Mouse (Mus musculus): ENCODE results near the gene Traf1. TPM values are rescaled to one million over a fixed set of nuclear protein-coding genes. Genes with fewer than 3 reads are reported as not detected.

Gene Traf1
- polyA plus RNA-seq, 1 experiment from 2014 or later, result 18.6 TPM

- Histone ChIP-seq H3K4me1 (replicated peaks; ENCODE audit: insufficient read depth, low read length) (0 out of 2 replicates have a peak, but pooled peaks cover 9% of the 10 kb centered on the region), H3K4me3 (replicated peaks; ENCODE audit: low read depth, low read length) (no peak overlapping the region), H3K36me3 (ENCODE audit: insufficient read depth, low read length) (no peaks in the 10 kb centered on the region), H3K27me3 (ENCODE audit: insufficient read depth, low read length) (no peaks in the 10 kb centered on the region), H3K9ac (ENCODE audit: low read depth, low read length) (no peak overlapping the region), H3K4me2 (ENCODE audit: low read length) (no peak overlapping the region), H3K27ac (no peak overlapping the region), H3K9me3 (replicated peaks; ENCODE audit: low read length) (no peaks in the 10 kb centered on the region)
- TF ChIP-seq CTCF (IDR thresholded peaks at IDR 0.05; ENCODE audit: low read depth), result no peak
- ATAC-seq (replicated peaks; ENCODE audit: low FRiP score, low read depth) (no peak), DNase-seq (ENCODE audit: low spot score) (no peak)
- 95% methylated on average over 4 of the region's 4 CpGs for WGBS
Observed at GRCm38 (mm10) chr2:34909719-34910118, 51.9 kb downstream of the Traf1 start.

GRCm38 (mm10) chr2:34906861-34907604, 54.5 kb downstream of the Traf1 start:
- H3K36me3 ChIP-seq (ENCODE audit: insufficient read depth, low read length), result no peaks in the 10 kb centered on the region
- H3K9ac ChIP-seq (ENCODE audit: low read depth, low read length), result no peak overlapping the region
- DNase-seq (ENCODE audit: low spot score) (peak; percentile 66), ATAC-seq (replicated peaks; ENCODE audit: low FRiP score, low read depth) (no peak)
- TF ChIP-seq CTCF (IDR thresholded peaks at IDR 0.05; ENCODE audit: low read depth), result peak; percentile 47; the same call in 1 of the 2 replicates
- no peaks in the 10 kb centered on the region for H3K9me3 ChIP-seq (replicated peaks; ENCODE audit: low read length)
- no peaks in the 10 kb centered on the region for H3K27me3 ChIP-seq (ENCODE audit: insufficient read depth, low read length)
- H3K4me3 ChIP-seq (replicated peaks; ENCODE audit: low read depth, low read length), result no peak overlapping the region
- H3K27ac ChIP-seq, result no peak overlapping the region
- H3K4me2 ChIP-seq (ENCODE audit: low read length), result no peak overlapping the region
- 43% methylated on average over 12 of the region's 12 CpGs for WGBS
- H3K4me1 ChIP-seq (replicated peaks; ENCODE audit: insufficient read depth, low read length), result no peaks in the 10 kb centered on the region

GRCm38 (mm10) chr2:34906426-34906825, 55.1 kb downstream of the Traf1 start:
- 80% methylated on average over 6 of the region's 6 CpGs for WGBS
- Histone ChIP-seq H3K4me3 (replicated peaks; ENCODE audit: low read depth, low read length) (no peak overlapping the region), H3K4me1 (replicated peaks; ENCODE audit: insufficient read depth, low read length) (no peaks in the 10 kb centered on the region), H3K27me3 (ENCODE audit: insufficient read depth, low read length) (no peaks in the 10 kb centered on the region), H3K27ac (no peak overlapping the region), H3K4me2 (ENCODE audit: low read length) (no peak overlapping the region), H3K9me3 (replicated peaks; ENCODE audit: low read length) (no peaks in the 10 kb centered on the region), H3K36me3 (ENCODE audit: insufficient read depth, low read length) (no peaks in the 10 kb centered on the region), H3K9ac (ENCODE audit: low read depth, low read length) (no peak overlapping the region)
- DNase-seq (ENCODE audit: low spot score), result no peak
- TF ChIP-seq CTCF (IDR thresholded peaks at IDR 0.05; ENCODE audit: low read depth), result no peak
- no peak for ATAC-seq (replicated peaks; ENCODE audit: low FRiP score, low read depth)

GRCm38 (mm10) chr2:34904849-34905542, 56.6 kb downstream of the Traf1 start:
- Histone ChIP-seq H3K4me3 (replicated peaks; ENCODE audit: low read depth, low read length) (peak overlapping the region; percentile 29; the same call in 1 of the 2 replicates), H3K27me3 (ENCODE audit: insufficient read depth, low read length) (no peaks in the 10 kb centered on the region), H3K9me3 (replicated peaks; ENCODE audit: low read length) (no peaks in the 10 kb centered on the region), H3K4me2 (ENCODE audit: low read length) (peak overlapping the region; percentile 63), H3K9ac (ENCODE audit: low read depth, low read length) (no peak overlapping the region), H3K36me3 (ENCODE audit: insufficient read depth, low read length) (no peaks in the 10 kb centered on the region), H3K27ac (peak overlapping the region; percentile 47; the same call in 1 of the 2 replicates), H3K4me1 (replicated peaks; ENCODE audit: insufficient read depth, low read length) (no peaks in the 10 kb centered on the region)
- DNase-seq (ENCODE audit: low spot score), result peak; percentile 99
- TF ChIP-seq CTCF (IDR thresholded peaks at IDR 0.05; ENCODE audit: low read depth), result no peak
- ATAC-seq (replicated peaks; ENCODE audit: low FRiP score, low read depth), result peak; percentile 97
- WGBS, result 2% methylated on average over 34 of the region's 34 CpGs

- H3K4me2 ChIP-seq (ENCODE audit: low read length), result 0 out of 2 replicates have a peak overlapping the region, but pooled peaks have one; percentile 63
- no peak for TF ChIP-seq CTCF (IDR thresholded peaks at IDR 0.05; ENCODE audit: low read depth)
- H3K27ac ChIP-seq, result no peak overlapping the region
- H3K9me3 ChIP-seq (replicated peaks; ENCODE audit: low read length), result no peaks in the 10 kb centered on the region
- no peaks in the 10 kb centered on the region for H3K27me3 ChIP-seq (ENCODE audit: insufficient read depth, low read length)
- no peak overlapping the region for H3K4me3 ChIP-seq (replicated peaks; ENCODE audit: low read depth, low read length)
- no peaks in the 10 kb centered on the region for H3K36me3 ChIP-seq (ENCODE audit: insufficient read depth, low read length)
- WGBS, result 64% methylated on average over 4 of the region's 4 CpGs
- ATAC-seq (replicated peaks; ENCODE audit: low FRiP score, low read depth) (no peak), DNase-seq (ENCODE audit: low spot score) (no peak)
- no peak overlapping the region for H3K9ac ChIP-seq (ENCODE audit: low read depth, low read length)
- no peaks in the 10 kb centered on the region for H3K4me1 ChIP-seq (replicated peaks; ENCODE audit: insufficient read depth, low read length)
Observed at GRCm38 (mm10) chr2:34903652-34904405, 57.7 kb downstream of the Traf1 start.

GRCm38 (mm10) chr2:34903191-34903590, 58.4 kb downstream of the Traf1 start:
- Histone ChIP-seq H3K36me3 (ENCODE audit: insufficient read depth, low read length) (no peaks in the 10 kb centered on the region), H3K27ac (no peak overlapping the region), H3K9me3 (replicated peaks; ENCODE audit: low read length) (no peaks in the 10 kb centered on the region), H3K4me1 (replicated peaks; ENCODE audit: insufficient read depth, low read length) (no peaks in the 10 kb centered on the region), H3K9ac (ENCODE audit: low read depth, low read length) (no peak overlapping the region), H3K27me3 (ENCODE audit: insufficient read depth, low read length) (no peaks in the 10 kb centered on the region), H3K4me3 (replicated peaks; ENCODE audit: low read depth, low read length) (no peak overlapping the region), H3K4me2 (ENCODE audit: low read length) (no peak overlapping the region)
- no peak for TF ChIP-seq CTCF (IDR thresholded peaks at IDR 0.05; ENCODE audit: low read depth)
- 89% methylated on average over 7 of the region's 7 CpGs for WGBS
- ATAC-seq (replicated peaks; ENCODE audit: low FRiP score, low read depth) (no peak), DNase-seq (ENCODE audit: low spot score) (no peak)

Data from kidney, postnatal 0 days (tissue).